In the genomic region with DNA sequence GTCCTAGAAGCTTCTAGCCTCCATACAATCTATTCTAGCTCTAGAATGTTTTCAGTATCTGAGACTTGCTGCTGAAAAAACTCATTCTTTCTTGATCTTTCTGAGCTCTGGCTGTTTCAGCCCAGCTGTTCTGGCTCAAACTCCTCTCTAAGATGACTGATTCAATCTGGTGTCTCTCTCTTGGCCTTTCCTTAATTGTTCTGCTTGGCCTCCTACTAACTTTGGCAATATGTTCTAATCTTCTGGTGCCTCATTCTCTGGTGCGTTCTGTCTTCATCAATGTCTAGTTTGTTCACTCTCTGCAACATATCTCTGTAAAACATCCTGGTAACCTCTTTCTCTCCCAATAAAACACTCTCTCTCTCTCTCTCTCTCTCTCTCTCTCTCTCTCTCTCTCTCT, we compare ENCODE assay signal across 26 mouse cellular contexts.
A peak's percentile ranks its signal among the peaks of the same experiment; 100 is the strongest.
DNase-seq lines count a peak whose midpoint lies in the region; ATAC-seq and TF ChIP-seq lines count a peak whose summit lies in the region.
"Had no signal": no experiment of that assay in that cellular context is flagged by ENCODE, and none has a peak within 500 bp of the region (broad histone marks: within the 10 kb centered on the region; RNA-seq: fewer than 3 reads in every experiment).

No protein-coding gene starts in this region.

- WGBS in lung, postnatal 0 days: 50% methylated on average over 1 of the region's 1 CpGs
- 54% methylated on average over 1 of the region's 1 CpGs for WGBS in stomach, embryonic 16.5 days

- intact Hi-C loops in heart, postnatal 10 days (cut with DNase I): no loop called here

- no peak overlapping the region for H3K27ac ChIP-seq in lung, postnatal 0 days (ENCODE audit: low read length)
- H3K27ac ChIP-seq in stomach, embryonic 16.5 days (ENCODE audit: low read length): no peak overlapping the region
- H3K27ac ChIP-seq: hindbrain, embryonic 10.5 days; kidney, embryonic 15.5 days; limb, embryonic 13.5 days; neural tube, embryonic 12.5 days had no signal

- no peak overlapping the region for H3K4me2 ChIP-seq in lung, postnatal 0 days (replicated peaks; ENCODE audit: low read depth, low read length)
- no peak overlapping the region for H3K4me2 ChIP-seq in stomach, embryonic 16.5 days (ENCODE audit: low read depth, low read length)
- H3K4me2 ChIP-seq: heart, embryonic 12.5 days; kidney, embryonic 15.5 days; limb, embryonic 13.5 days; liver, embryonic 11.5 days; midbrain, embryonic 11.5 days; neural tube, embryonic 12.5 days had no signal

- no peaks in the 10 kb centered on the region for H3K27me3 ChIP-seq in lung, postnatal 0 days (replicated peaks; ENCODE audit: insufficient read depth, low read length)
- no peaks in the 10 kb centered on the region for H3K27me3 ChIP-seq in stomach, embryonic 16.5 days (ENCODE audit: control insufficient read depth, insufficient read depth, low read length)
- H3K27me3 ChIP-seq: heart, embryonic 12.5 days; kidney, embryonic 15.5 days; limb, embryonic 13.5 days; neural tube, embryonic 12.5 days; Patski had no signal

- no peak overlapping the region for H3K9ac ChIP-seq in lung, postnatal 0 days (replicated peaks; ENCODE audit: low read depth)
- no peak overlapping the region for H3K9ac ChIP-seq in stomach, embryonic 16.5 days (ENCODE audit: low read length)
- H3K9ac ChIP-seq: heart, embryonic 12.5 days; kidney, embryonic 15.5 days; limb, embryonic 13.5 days; neural tube, embryonic 12.5 days had no signal

- no peak overlapping the region for H3K4me3 ChIP-seq in lung, postnatal 0 days (ENCODE audit: low read depth, low read length)
- H3K4me3 ChIP-seq in stomach, embryonic 16.5 days (replicated peaks; ENCODE audit: low read length): no peak overlapping the region
- H3K4me3 ChIP-seq: heart, embryonic 12.5 days; hindbrain, embryonic 10.5 days; kidney, embryonic 15.5 days; limb, embryonic 13.5 days; myocyte; neural tube, embryonic 12.5 days had no signal

- peak; percentile 7 to 22 for DNase-seq in heart, postnatal 10 days
- DNase-seq in heart, postnatal 4 days: no peak
- DNase-seq in kidney, postnatal 4 days: peak; percentile 16 to 31
- no peak for DNase-seq in kidney, adult 18-20 months
- peak; percentile 62 for DNase-seq in lung, postnatal 0 days (ENCODE audit: low spot score)
- DNase-seq in lung, adult 18-20 months: no peak
- DNase-seq in thymus, postnatal 25 days: no peak
- DNase-seq: adrenal gland, postnatal 10 days; cerebellum, adult 8-10 months; cerebellum, postnatal 25 days; gastrocnemius, postnatal 25 days; heart, adult 18-20 months; right cerebral cortex, adult 18-20 months; thymus, postnatal 14 days had no signal

- no peaks in the 10 kb centered on the region for H3K4me1 ChIP-seq in lung, postnatal 0 days (ENCODE audit: insufficient read depth, low read depth, low read length)
- H3K4me1 ChIP-seq in stomach, embryonic 16.5 days (ENCODE audit: control insufficient read depth, insufficient read depth, low read length): 0 out of 2 replicates have a peak, but pooled peaks cover 2% of the 10 kb centered on the region
- H3K4me1 ChIP-seq: kidney, embryonic 15.5 days had no signal

- no peak for TF ChIP-seq EP300 in lung, postnatal 0 days (IDR thresholded peaks at IDR 0.05)

- ATAC-seq in lung, postnatal 0 days: peak; percentile 62
- peak; percentile 67 for ATAC-seq in stomach, embryonic 16.5 days (ENCODE audit: insufficient read depth, low FRiP score)
- ATAC-seq: forebrain, embryonic 14.5 days; hindbrain, embryonic 16.5 days; Patski had no signal

- no peaks in the 10 kb centered on the region for H3K36me3 ChIP-seq in lung, postnatal 0 days (ENCODE audit: insufficient read depth, low read length)
- no peaks in the 10 kb centered on the region for H3K36me3 ChIP-seq in stomach, embryonic 16.5 days (ENCODE audit: control insufficient read depth, insufficient read depth, low read length)
- H3K36me3 ChIP-seq: heart, embryonic 12.5 days; hindbrain, embryonic 10.5 days; kidney, embryonic 15.5 days; limb, embryonic 13.5 days; neural tube, embryonic 12.5 days had no signal

- H3K9me3 ChIP-seq in lung, postnatal 0 days (ENCODE audit: low read length): no peaks in the 10 kb centered on the region
- H3K9me3 ChIP-seq in stomach, embryonic 16.5 days (replicated peaks; ENCODE audit: control insufficient read depth, low read length): no peaks in the 10 kb centered on the region
- H3K9me3 ChIP-seq: heart, embryonic 12.5 days; hindbrain, embryonic 10.5 days; kidney, embryonic 15.5 days; limb, embryonic 13.5 days; neural tube, embryonic 12.5 days had no signal

- TF ChIP-seq CTCF in lung, postnatal 0 days (IDR thresholded peaks at IDR 0.05): no peak

Comparison
In these comparisons a context has a peak if more than half of its experiments do, and no peak if none do; other contexts are left out.
1. DNase-seq: peak in heart, postnatal 10 days (2 of 2), kidney, postnatal 4 days (2 of 2) and lung, postnatal 0 days (single experiment); none in heart, postnatal 4 days (single experiment), kidney, adult 18-20 months (single experiment), lung, adult 18-20 months (0 of 2) and thymus, postnatal 25 days (single experiment).